Mouse (Mus musculus) neural tube, embryonic 14.5 days (tissue): Measurements from ENCODE around the gene Camk2d. TPM values are rescaled to one million over a fixed set of nuclear protein-coding genes. Genes with fewer than 3 reads are reported as not detected.

Experiments
- ATAC-seq: fragments of 200-750 bp; cut with Nextera tagmentation; 2 replicates; pipeline ENCODE4 v1.8.0; 2017; ENCODE audit warnings: low read depth, mild to moderate bottlenecking, moderate TSS enrichment, moderate library complexity
- H3K27ac ChIP-seq: fragments of 300-500 bp; sonication (generic); 2 replicates; pipeline ENCODE4 v1.5.1; 2014; ENCODE audit warnings: low read depth, mild to moderate bottlenecking, control low read depth, low read length, moderate library complexity, mixed read lengths
- H3K27me3 ChIP-seq: fragments of 300-500 bp; sonication (generic); 2 replicates; pipeline ENCODE4 v1.6.1; 2014; ENCODE audit warnings: low read length; ENCODE audit not compliant: control insufficient read depth, insufficient read depth
- H3K36me3 ChIP-seq: fragments of 300-500 bp; sonication (generic); 2 replicates; pipeline ENCODE4 v1.6.1; 2014; ENCODE audit warnings: low read length, mixed read lengths; ENCODE audit not compliant: control insufficient read depth, insufficient read depth
- H3K4me1 ChIP-seq: fragments of 300-500 bp; sonication (generic); 2 replicates; pipeline ENCODE4 v1.6.1; 2014; ENCODE audit warnings: low read length; ENCODE audit not compliant: control insufficient read depth, insufficient read depth
- H3K4me2 ChIP-seq: fragments of 300-500 bp; sonication (generic); 2 replicates; pipeline ENCODE4 v1.6.1; 2014; ENCODE audit warnings: mild to moderate bottlenecking, low read depth, low read length, control low read depth
- H3K4me3 ChIP-seq: fragments of 300-500 bp; sonication (generic); 2 replicates; pipeline ENCODE4 v1.5.1; 2014; ENCODE audit warnings: low read depth, low read length, control low read depth, mixed read lengths
- H3K9ac ChIP-seq: fragments of 300-500 bp; sonication (generic); replicated peaks from 2 replicates; pipeline ENCODE4 v1.6.1; 2014; ENCODE audit warnings: low read depth, mild to moderate bottlenecking, control low read depth, low read length, mixed read lengths
- H3K9me3 ChIP-seq: fragments of 300-500 bp; sonication (generic); 2 replicates; pipeline ENCODE4 v1.6.1; 2016; ENCODE audit warnings: low read length; ENCODE audit not compliant: control insufficient read depth
- WGBS: fragments of 180-500 bp; shearing (Covaris S2); extraction: QIAGEN DNeasy Blood & Tissue Kit; methylation state at CpG from one replicate; pipeline ENCODE4 v1.1.7; 2014; 5-methylcytosine and 5-hydroxymethylcytosine counted together
- polyA plus RNA-seq: library from polyadenylated mRNA; unstranded; fragments of >200 nt; fragmentation: Nextera tagmentation; extraction: Ambion mirVana; gene quantifications from 2 replicates; pipeline ENCODE4 v1.2.1, GENCODE M21; 2014

Camk2d gene
- 165 and 215 TPM in 2 replicates for polyA plus RNA-seq

GRCm38 (mm10) chr3:126596086-126596485, at the start of gene Camk2d:
Camk2d (plus strand) TSS chr3:126596302.
- Histone ChIP-seq H3K4me2 (peak within 1 kb of the TSS; percentile 79), H3K4me3 (peak within 1 kb of the TSS; percentile 69), H3K36me3 (no peaks in the 10 kb centered on the region), H3K9me3 (no peaks in the 10 kb centered on the region), H3K9ac (peak within 1 kb of the TSS; percentile 82), H3K27me3 (no peaks in the 10 kb centered on the region), H3K4me1 (peaks cover 3% of the 10 kb centered on the region; the same call in 1 of the 2 replicates), H3K27ac (peak within 1 kb of the TSS; percentile 95)
- ATAC-seq = peak; percentile 91
- under 1% methylated on average over 16 of the region's 16 CpGs for WGBS

DNA sequence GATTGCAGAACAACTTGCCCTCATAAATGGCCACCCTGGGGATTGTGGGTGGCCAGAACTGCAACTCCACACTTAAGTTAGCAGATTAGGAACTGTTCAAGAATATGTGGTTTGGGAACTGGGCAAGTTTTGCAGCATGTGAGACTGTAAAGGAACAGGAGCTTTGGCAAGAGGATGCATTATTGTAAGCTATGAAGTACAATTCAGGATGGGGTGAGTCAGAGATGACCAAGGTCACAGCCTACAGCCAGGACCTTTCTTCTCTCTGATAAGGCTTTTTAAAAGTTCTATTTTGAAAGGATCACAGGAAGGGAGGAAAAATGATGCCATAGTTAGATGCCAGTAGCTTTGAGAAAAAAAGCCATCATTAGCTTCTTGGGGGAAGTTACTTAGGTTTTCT, 48.2 kb upstream of the Camk2d start:
- H3K27me3 ChIP-seq = no peaks in the 10 kb centered on the region
- ATAC-seq = no peak
- H3K4me2 ChIP-seq = no peak overlapping the region
- H3K9ac ChIP-seq = no peak overlapping the region
- no peak overlapping the region for H3K27ac ChIP-seq
- H3K9me3 ChIP-seq = no peaks in the 10 kb centered on the region
- no peaks in the 10 kb centered on the region for H3K4me1 ChIP-seq
- no peaks in the 10 kb centered on the region for H3K36me3 ChIP-seq
- H3K4me3 ChIP-seq = no peak overlapping the region

DNA sequence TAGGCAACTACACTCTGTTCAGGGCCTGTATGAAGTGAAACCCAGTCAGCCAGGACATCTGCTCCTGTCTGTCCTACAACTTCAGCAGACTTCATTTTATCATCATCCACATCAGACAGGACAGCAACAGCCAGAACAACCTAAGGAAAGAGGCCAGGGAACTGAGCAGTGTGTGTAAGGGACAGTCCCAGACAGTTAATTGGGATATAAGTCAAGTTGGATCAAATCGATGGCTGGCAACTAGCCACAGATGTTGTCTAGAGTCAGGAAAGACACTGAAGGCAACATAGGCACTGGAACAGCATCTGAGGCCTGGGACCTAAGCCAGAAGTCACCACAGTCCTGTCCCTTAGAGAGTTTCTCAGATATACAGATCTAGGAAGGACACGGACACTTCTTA, 32.5 kb upstream of the Camk2d start:
- no peak for ATAC-seq
- 62% methylated on average over 2 of the region's 2 CpGs for WGBS
- H3K4me3 ChIP-seq = no peak overlapping the region
- H3K27ac ChIP-seq = no peak overlapping the region
- H3K4me2 ChIP-seq = no peak overlapping the region
- H3K9me3 ChIP-seq = no peaks in the 10 kb centered on the region
- H3K27me3 ChIP-seq = no peaks in the 10 kb centered on the region
- H3K36me3 ChIP-seq = no peaks in the 10 kb centered on the region
- no peaks in the 10 kb centered on the region for H3K4me1 ChIP-seq
- H3K9ac ChIP-seq = no peak overlapping the region

- Histone ChIP-seq H3K27ac (no peak overlapping the region), H3K27me3 (no peaks in the 10 kb centered on the region), H3K9ac (no peak overlapping the region), H3K9me3 (no peaks in the 10 kb centered on the region), H3K4me2 (no peak overlapping the region), H3K36me3 (no peaks in the 10 kb centered on the region), H3K4me3 (no peak overlapping the region), H3K4me1 (no peaks in the 10 kb centered on the region)
- no peak for ATAC-seq
- WGBS = 94% methylated on average over 1 of the region's 1 CpGs
Measured at GRCm38 (mm10) chr3:126570628-126571027, 25.5 kb upstream of the Camk2d start.

DNA sequence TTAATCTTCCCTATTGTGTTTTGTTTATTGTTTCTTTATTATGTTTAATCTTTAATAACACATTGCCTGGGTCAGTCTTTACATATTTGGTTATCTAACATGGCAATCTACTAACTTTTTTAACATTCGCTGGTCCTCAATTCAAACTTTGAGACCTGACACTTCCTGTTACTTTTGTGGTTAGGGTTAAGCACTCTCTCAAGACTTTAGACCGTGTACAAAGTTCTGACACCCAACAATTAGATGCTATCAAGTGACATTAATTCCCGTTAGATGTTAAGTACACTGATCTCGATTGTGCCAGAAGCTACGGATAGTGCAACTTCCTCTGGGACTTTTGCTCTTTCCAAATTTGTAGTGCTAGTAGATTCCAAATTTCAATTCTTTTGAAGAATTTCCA, 23.2 kb upstream of the Camk2d start:
- ATAC-seq = no peak
- H3K4me3 ChIP-seq = no peak overlapping the region
- 90% methylated on average over 5 of the region's 5 CpGs for WGBS

GRCm38 (mm10) chr3:126575927-126576326, 20.2 kb upstream of the Camk2d start:
- Histone ChIP-seq H3K9ac (no peak overlapping the region), H3K9me3 (no peaks in the 10 kb centered on the region), H3K4me2 (no peak overlapping the region), H3K27ac (no peak overlapping the region), H3K36me3 (no peaks in the 10 kb centered on the region), H3K27me3 (no peaks in the 10 kb centered on the region), H3K4me1 (no peaks in the 10 kb centered on the region), H3K4me3 (no peak overlapping the region)
- no peak for ATAC-seq
- 57% methylated on average over 2 of the region's 2 CpGs for WGBS

More for the DNA sequence above, 23.2 kb upstream of the Camk2d start:
- Histone ChIP-seq H3K27me3 (no peaks in the 10 kb centered on the region), H3K4me2 (no peak overlapping the region), H3K9me3 (no peaks in the 10 kb centered on the region), H3K9ac (no peak overlapping the region), H3K36me3 (no peaks in the 10 kb centered on the region), H3K4me1 (no peaks in the 10 kb centered on the region), H3K27ac (no peak overlapping the region)

- H3K27ac ChIP-seq = no peak overlapping the region
- H3K4me3 ChIP-seq = no peak overlapping the region
- H3K27me3 ChIP-seq = no peaks in the 10 kb centered on the region
- H3K4me2 ChIP-seq = no peak overlapping the region
- no peaks in the 10 kb centered on the region for H3K4me1 ChIP-seq
- no peak for ATAC-seq
- H3K9ac ChIP-seq = no peak overlapping the region
- 89% methylated on average over 3 of the region's 3 CpGs for WGBS
- no peaks in the 10 kb centered on the region for H3K36me3 ChIP-seq
- H3K9me3 ChIP-seq = no peaks in the 10 kb centered on the region
Measured at GRCm38 (mm10) chr3:126586134-126586533, 10.0 kb upstream of the Camk2d start.

- Histone ChIP-seq H3K27ac (no peak overlapping the region), H3K4me3 (no peak overlapping the region), H3K36me3 (no peaks in the 10 kb centered on the region), H3K4me1 (no peaks in the 10 kb centered on the region), H3K9ac (no peak overlapping the region), H3K9me3 (no peaks in the 10 kb centered on the region), H3K27me3 (no peaks in the 10 kb centered on the region), H3K4me2 (no peak overlapping the region)
- no peak for ATAC-seq
- WGBS = 86% methylated on average over 3 of the region's 3 CpGs
Measured at GRCm38 (mm10) chr3:126587477-126587876, 8.6 kb upstream of the Camk2d start.

- H3K36me3 ChIP-seq = no peaks in the 10 kb centered on the region
- no peaks in the 10 kb centered on the region for H3K4me1 ChIP-seq
- no peaks in the 10 kb centered on the region for H3K9me3 ChIP-seq
- 95% methylated on average over 7 of the region's 7 CpGs for WGBS
- H3K4me2 ChIP-seq = no peak overlapping the region
- no peak for ATAC-seq
- no peak overlapping the region for H3K4me3 ChIP-seq
- no peaks in the 10 kb centered on the region for H3K27me3 ChIP-seq
- H3K27ac ChIP-seq = no peak overlapping the region
- H3K9ac ChIP-seq = no peak overlapping the region
Measured at GRCm38 (mm10) chr3:126589556-126589955, 6.5 kb upstream of the Camk2d start.
